Mouse (Mus musculus): ENCODE measurements around the gene Avp. TPM values are rescaled to one million over a fixed set of nuclear protein-coding genes. Genes with fewer than 3 reads are reported as not detected.

Avp gene
- polyA plus RNA-seq (2014; fragmentation: Nextera tagmentation; extraction: Ambion mirVana), result not detected in 2 replicates

DNA sequence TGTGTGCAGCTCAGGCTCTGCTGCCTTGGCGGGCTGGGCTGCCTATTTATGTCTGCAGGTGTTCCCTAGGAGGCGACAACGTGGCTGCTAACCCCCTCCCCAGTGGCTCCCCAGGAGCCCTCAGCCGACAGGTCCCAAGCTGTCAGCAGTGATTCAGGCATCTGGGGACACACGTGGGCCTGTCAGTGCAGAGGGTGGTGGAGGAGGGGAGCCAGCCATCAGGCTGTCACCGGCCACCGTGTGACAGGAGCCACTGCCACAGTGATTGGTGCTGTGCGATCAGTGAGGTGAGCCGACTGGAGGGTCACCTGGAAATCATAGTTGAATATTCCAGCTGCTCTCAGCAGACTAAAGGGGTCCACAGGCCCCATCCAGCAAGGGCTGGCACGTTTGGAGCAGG, at the start of gene Avp:
TSS of gene Avp (minus strand) at position 3 of the 400 bp plus-strand sequence.
- H3K4me1 ChIP-seq (replicated peaks; ENCODE audit: control insufficient read depth, insufficient read depth, low read length), result no peaks in the 10 kb centered on the region; the same call in 1 of the 2 replicates
- no peak within 1 kb of the TSS for H3K9ac ChIP-seq (ENCODE audit: low read depth, low read length)
- peaks cover 57% of the 10 kb centered on the region for H3K27me3 ChIP-seq (replicated peaks; ENCODE audit: control insufficient read depth, insufficient read depth, low read length)
- ATAC-seq (replicated peaks; ENCODE audit: low FRiP score) (no peak), DNase-seq (ENCODE audit: low spot score) (no peak)
- H3K27ac ChIP-seq (ENCODE audit: low read depth, low read length), result no peak within 1 kb of the TSS
- WGBS, result 39% methylated on average over 10 of the region's 10 CpGs
- H3K36me3 ChIP-seq (ENCODE audit: control insufficient read depth, insufficient read depth, low read length), result no peaks in the 10 kb centered on the region
- H3K4me2 ChIP-seq, result no peak within 1 kb of the TSS
- no peaks in the 10 kb centered on the region for H3K9me3 ChIP-seq (ENCODE audit: control insufficient read depth, low read length)
- no peak within 1 kb of the TSS for H3K4me3 ChIP-seq (ENCODE audit: low read depth, low read length)

DNA sequence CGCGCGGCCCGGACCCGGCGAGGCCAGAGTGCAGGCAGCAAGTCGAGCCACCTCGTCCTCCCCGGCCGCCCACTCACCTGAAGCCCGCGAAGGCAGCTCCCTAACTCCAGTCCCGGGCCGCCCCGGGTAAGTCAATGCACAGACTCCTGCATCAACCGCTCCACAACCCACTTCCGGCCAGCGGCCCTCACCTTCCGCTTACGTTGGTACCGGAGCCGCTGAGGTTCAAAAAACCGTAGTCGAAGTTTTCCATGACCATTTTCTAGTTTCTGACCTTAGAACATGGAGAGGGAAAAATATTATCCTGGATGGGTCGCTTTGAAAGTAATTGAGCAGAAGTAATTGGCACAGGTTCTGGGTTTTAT, 47.5 kb upstream of the Avp start, which contains the start of the genes Fastkd5 and Ubox5:
TSS of gene Fastkd5 (minus strand) at position 189 of the 365 bp plus-strand sequence.
TSS of gene Ubox5 (minus strand) at position 200 of the 365 bp plus-strand sequence.
- peak within 1 kb of the TSS; percentile 67 for H3K27ac ChIP-seq (ENCODE audit: low read depth, low read length)

DNA sequence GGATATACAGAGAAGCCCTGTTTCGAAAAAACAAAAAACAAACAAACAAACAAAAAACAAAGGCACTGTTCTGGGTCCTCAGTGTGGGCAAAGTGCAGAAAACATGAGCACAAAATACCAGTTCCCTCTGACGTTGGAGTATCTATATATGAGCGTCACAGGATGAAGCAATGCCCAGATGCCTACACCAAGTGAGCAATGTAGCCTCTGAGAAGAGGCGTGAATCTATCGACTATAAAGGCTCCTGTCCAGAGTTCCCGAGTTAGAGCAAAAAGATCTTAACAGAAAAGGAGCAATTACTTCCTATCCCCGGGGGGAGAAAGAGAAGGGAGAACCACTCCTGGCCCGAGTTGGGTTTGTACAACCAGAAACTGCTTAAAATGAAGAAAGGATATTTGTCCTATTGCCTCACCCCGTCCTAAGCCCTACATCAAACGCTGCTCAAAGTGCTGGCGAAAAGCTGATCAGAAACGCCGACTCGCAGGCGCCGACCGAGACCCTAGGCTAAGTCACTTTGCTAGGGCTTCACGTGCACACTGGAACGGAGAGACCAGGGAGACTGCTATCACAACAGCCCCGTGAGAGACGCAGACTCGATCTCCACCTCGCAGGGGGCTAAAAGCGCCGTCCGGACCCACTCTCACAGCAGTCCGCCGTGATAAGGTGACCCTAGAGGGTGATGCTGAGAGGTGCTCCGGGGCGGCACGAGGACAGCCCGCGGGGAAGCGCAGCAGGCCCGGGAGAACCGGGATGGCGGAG, 46.9 kb upstream of the Avp start:
- Histone ChIP-seq H3K4me2 (peak overlapping the region; percentile 85), H3K4me1 (replicated peaks; ENCODE audit: control insufficient read depth, insufficient read depth, low read length) (peaks cover 4% of the 10 kb centered on the region; the same call in 1 of the 2 replicates), H3K27me3 (replicated peaks; ENCODE audit: control insufficient read depth, insufficient read depth, low read length) (peaks cover 14% of the 10 kb centered on the region), H3K4me3 (ENCODE audit: low read depth, low read length) (peak overlapping the region; percentile 93), H3K9ac (ENCODE audit: low read depth, low read length) (peak overlapping the region; percentile 91), H3K9me3 (ENCODE audit: control insufficient read depth, low read length) (no peaks in the 10 kb centered on the region), H3K36me3 (ENCODE audit: control insufficient read depth, insufficient read depth, low read length) (peaks cover 11% of the 10 kb centered on the region), H3K27ac (ENCODE audit: low read depth, low read length) (peak overlapping the region; percentile 67)
- 1% methylated on average over 37 of the region's 37 CpGs for WGBS
- DNase-seq (ENCODE audit: low spot score) (peak; percentile 53), ATAC-seq (replicated peaks; ENCODE audit: low FRiP score) (peak; percentile 75)

More for the DNA sequence above, 47.5 kb upstream of the Avp start, which contains the start of the genes Fastkd5 and Ubox5:
- WGBS, result under 1% methylated on average over 25 of the region's 25 CpGs
- DNase-seq (ENCODE audit: low spot score) (peak; percentile 84), ATAC-seq (replicated peaks; ENCODE audit: low FRiP score) (peak; percentile 83)
- peak within 1 kb of the TSS; percentile 85 for H3K4me2 ChIP-seq
- H3K9ac ChIP-seq (ENCODE audit: low read depth, low read length), result peak within 1 kb of the TSS; percentile 91
- peaks cover 8% of the 10 kb centered on the region for H3K4me1 ChIP-seq (replicated peaks; ENCODE audit: control insufficient read depth, insufficient read depth, low read length)
- H3K27me3 ChIP-seq (replicated peaks; ENCODE audit: control insufficient read depth, insufficient read depth, low read length), result peaks cover 20% of the 10 kb centered on the region
- H3K9me3 ChIP-seq (ENCODE audit: control insufficient read depth, low read length), result no peaks in the 10 kb centered on the region
- H3K4me3 ChIP-seq (ENCODE audit: low read depth, low read length), result peak within 1 kb of the TSS; percentile 93
- H3K36me3 ChIP-seq (ENCODE audit: control insufficient read depth, insufficient read depth, low read length), result peaks cover 11% of the 10 kb centered on the region

DNA sequence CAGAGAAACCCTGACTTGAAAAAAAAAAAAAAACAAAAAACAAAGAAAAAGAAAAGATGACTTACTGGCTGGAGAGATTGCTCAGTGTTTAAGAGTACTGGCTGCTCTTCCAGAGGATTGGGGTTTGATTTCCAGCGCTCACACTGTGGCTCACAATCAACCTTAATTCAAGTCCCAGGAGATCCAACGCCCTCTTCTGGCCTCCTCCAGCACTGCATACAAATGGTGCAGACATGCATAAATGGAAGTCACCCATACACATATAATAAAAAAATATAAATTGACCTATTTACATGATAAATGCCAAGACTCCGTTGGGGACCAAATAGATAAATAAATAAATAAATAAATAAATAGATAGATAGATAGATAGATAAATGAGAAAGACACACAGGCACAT, 46.1 kb upstream of the Avp start:
- Histone ChIP-seq H3K4me2 (peak overlapping the region; percentile 85), H3K9me3 (ENCODE audit: control insufficient read depth, low read length) (no peaks in the 10 kb centered on the region), H3K36me3 (ENCODE audit: control insufficient read depth, insufficient read depth, low read length) (peaks cover 11% of the 10 kb centered on the region), H3K27ac (ENCODE audit: low read depth, low read length) (no peak overlapping the region), H3K27me3 (replicated peaks; ENCODE audit: control insufficient read depth, insufficient read depth, low read length) (peaks cover 6% of the 10 kb centered on the region), H3K9ac (ENCODE audit: low read depth, low read length) (no peak overlapping the region), H3K4me3 (ENCODE audit: low read depth, low read length) (peak overlapping the region; percentile 93), H3K4me1 (replicated peaks; ENCODE audit: control insufficient read depth, insufficient read depth, low read length) (peaks cover 4% of the 10 kb centered on the region; the same call in 1 of the 2 replicates)
- WGBS, result 54% methylated on average over 3 of the region's 3 CpGs
- ATAC-seq (replicated peaks; ENCODE audit: low FRiP score) (no peak), DNase-seq (ENCODE audit: low spot score) (no peak)

DNA sequence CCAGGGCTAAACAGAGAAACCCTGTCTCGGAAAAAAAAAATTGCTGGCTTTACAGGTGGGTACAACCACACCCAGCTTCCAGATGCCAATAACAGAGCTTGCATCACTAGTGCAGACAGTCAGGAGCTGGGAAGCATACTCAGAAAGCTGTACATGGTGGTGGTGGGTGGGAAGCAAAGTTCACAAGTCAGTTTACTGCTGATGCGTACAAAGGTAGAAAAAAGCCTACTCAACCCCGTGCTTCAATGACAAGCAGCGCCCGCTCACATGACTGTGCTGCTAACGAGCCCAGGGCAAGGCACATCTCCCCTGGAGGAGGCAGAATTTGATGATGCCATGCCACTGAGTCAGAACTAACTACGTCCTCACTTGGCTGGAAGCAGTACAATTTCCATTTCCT, 36.6 kb upstream of the Avp start:
- 96% methylated on average over 7 of the region's 7 CpGs for WGBS
- Histone ChIP-seq H3K4me3 (ENCODE audit: low read depth, low read length) (no peak overlapping the region), H3K27me3 (replicated peaks; ENCODE audit: control insufficient read depth, insufficient read depth, low read length) (no peaks in the 10 kb centered on the region), H3K9ac (ENCODE audit: low read depth, low read length) (no peak overlapping the region), H3K9me3 (ENCODE audit: control insufficient read depth, low read length) (no peaks in the 10 kb centered on the region), H3K36me3 (ENCODE audit: control insufficient read depth, insufficient read depth, low read length) (peaks cover 24% of the 10 kb centered on the region; the same call in 1 of the 2 replicates), H3K4me1 (replicated peaks; ENCODE audit: control insufficient read depth, insufficient read depth, low read length) (no peaks in the 10 kb centered on the region), H3K4me2 (no peak overlapping the region), H3K27ac (ENCODE audit: low read depth, low read length) (no peak overlapping the region)
- DNase-seq (ENCODE audit: low spot score) (no peak), ATAC-seq (replicated peaks; ENCODE audit: low FRiP score) (no peak)

DNA sequence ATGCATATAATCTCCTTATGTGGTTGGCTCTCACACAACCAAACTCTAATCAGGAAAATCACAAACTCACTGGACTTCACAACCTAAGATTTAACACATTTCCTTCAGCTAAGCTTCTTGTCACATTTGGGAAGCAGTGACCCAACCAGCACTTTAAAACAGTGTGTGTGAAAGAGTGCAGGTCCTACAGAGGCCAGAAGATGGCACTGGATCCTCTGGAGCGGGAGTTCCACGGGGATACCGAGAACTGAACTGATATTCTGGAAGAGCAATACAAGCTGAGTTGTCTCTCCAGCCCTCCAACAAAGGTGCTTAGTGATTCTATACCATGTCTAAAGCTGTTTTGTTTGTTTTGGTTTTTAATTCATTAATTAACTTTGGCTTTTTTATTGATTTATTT, 30.7 kb upstream of the Avp start:
- Histone ChIP-seq H3K36me3 (ENCODE audit: control insufficient read depth, insufficient read depth, low read length) (peaks cover 19% of the 10 kb centered on the region; the same call in 1 of the 2 replicates), H3K4me3 (ENCODE audit: low read depth, low read length) (no peak overlapping the region), H3K4me1 (replicated peaks; ENCODE audit: control insufficient read depth, insufficient read depth, low read length) (no peaks in the 10 kb centered on the region), H3K9me3 (ENCODE audit: control insufficient read depth, low read length) (no peaks in the 10 kb centered on the region), H3K27ac (ENCODE audit: low read depth, low read length) (no peak overlapping the region), H3K27me3 (replicated peaks; ENCODE audit: control insufficient read depth, insufficient read depth, low read length) (no peaks in the 10 kb centered on the region), H3K9ac (ENCODE audit: low read depth, low read length) (no peak overlapping the region), H3K4me2 (no peak overlapping the region)
- no peak for DNase-seq (ENCODE audit: low spot score)
- ATAC-seq (replicated peaks; ENCODE audit: low FRiP score), result no peak
- 67% methylated on average over 3 of the region's 3 CpGs for WGBS

DNA sequence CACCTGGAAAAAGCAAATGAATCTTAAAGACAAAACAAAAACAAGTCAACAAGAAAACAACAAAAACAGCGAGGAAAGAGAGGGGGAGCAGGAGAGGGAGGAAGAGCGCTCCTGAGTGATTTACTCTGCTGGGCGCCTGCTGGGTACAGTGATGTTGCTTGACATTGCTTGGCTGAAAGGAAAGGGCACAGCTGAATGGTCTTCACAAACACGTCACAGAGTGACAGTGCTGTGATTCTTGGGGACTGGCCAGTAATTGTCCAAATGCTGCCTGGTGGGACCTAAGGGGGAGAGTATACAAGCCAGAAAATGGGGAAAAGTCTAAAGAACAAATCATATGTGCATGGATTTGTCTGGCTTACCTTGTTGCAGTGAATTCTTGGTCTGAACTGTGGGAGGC, 19.8 kb upstream of the Avp start:
- Histone ChIP-seq H3K9me3 (ENCODE audit: control insufficient read depth, low read length) (no peaks in the 10 kb centered on the region), H3K27me3 (replicated peaks; ENCODE audit: control insufficient read depth, insufficient read depth, low read length) (no peaks in the 10 kb centered on the region), H3K4me1 (replicated peaks; ENCODE audit: control insufficient read depth, insufficient read depth, low read length) (no peaks in the 10 kb centered on the region; the same call in none of the 2 replicates), H3K36me3 (ENCODE audit: control insufficient read depth, insufficient read depth, low read length) (peaks cover 28% of the 10 kb centered on the region), H3K9ac (ENCODE audit: low read depth, low read length) (no peak overlapping the region), H3K4me3 (ENCODE audit: low read depth, low read length) (no peak overlapping the region), H3K4me2 (no peak overlapping the region), H3K27ac (ENCODE audit: low read depth, low read length) (no peak overlapping the region)
- no peak for ATAC-seq (replicated peaks; ENCODE audit: low FRiP score)
- WGBS, result 85% methylated on average over 4 of the region's 4 CpGs
- DNase-seq (ENCODE audit: low spot score), result no peak

DNA sequence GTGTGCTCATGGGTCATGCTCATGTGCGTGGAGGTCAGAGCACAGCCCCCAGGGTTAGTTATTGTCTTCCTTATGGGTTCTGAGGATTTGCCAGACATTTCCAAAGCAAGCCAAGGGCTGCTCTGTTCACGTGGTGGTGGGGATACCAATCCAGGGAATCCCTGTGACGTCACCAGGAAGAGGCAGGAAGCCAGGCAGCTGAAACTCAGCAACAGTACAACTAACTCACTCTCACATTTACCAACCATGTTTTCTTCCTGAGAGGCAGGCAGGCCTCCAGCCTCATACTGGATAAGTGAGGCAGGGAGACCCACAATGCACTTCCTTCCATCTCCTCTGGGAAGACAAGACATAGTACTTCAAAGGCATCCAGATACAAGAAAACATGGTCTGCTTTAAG, 16.0 kb upstream of the Avp start:
- peaks cover 27% of the 10 kb centered on the region for H3K36me3 ChIP-seq (ENCODE audit: control insufficient read depth, insufficient read depth, low read length)
- no peaks in the 10 kb centered on the region for H3K9me3 ChIP-seq (ENCODE audit: control insufficient read depth, low read length)
- DNase-seq (ENCODE audit: low spot score) (no peak), ATAC-seq (replicated peaks; ENCODE audit: low FRiP score) (no peak)
- H3K27me3 ChIP-seq (replicated peaks; ENCODE audit: control insufficient read depth, insufficient read depth, low read length), result no peaks in the 10 kb centered on the region
- peaks cover 6% of the 10 kb centered on the region for H3K4me1 ChIP-seq (replicated peaks; ENCODE audit: control insufficient read depth, insufficient read depth, low read length)
- H3K4me3 ChIP-seq (ENCODE audit: low read depth, low read length), result no peak overlapping the region
- no peak overlapping the region for H3K27ac ChIP-seq (ENCODE audit: low read depth, low read length)
- no peak overlapping the region for H3K4me2 ChIP-seq
- WGBS, result 57% methylated on average over 3 of the region's 3 CpGs
- H3K9ac ChIP-seq (ENCODE audit: low read depth, low read length), result no peak overlapping the region

DNA sequence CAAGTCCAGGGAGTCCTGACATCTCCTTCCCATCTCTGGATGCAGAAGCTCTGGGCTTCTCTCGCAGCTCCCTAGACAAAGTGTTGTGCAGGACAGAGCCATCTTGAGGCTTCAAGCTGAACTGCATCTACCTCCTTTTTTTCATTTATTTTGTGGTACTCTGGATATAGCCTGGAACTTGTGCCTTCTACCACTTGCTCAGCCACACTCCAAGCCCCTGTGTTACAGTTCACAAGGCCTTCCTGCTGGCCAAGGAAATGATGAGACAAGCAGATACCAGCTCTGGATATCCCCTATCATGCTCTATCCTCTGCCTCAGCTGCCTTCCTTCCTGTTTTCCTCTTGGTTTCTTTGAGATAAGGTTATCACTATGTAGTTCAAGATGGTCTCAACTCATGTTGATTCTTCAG, 15.3 kb upstream of the Avp start:
- peaks cover 23% of the 10 kb centered on the region; the same call in 1 of the 2 replicates for H3K36me3 ChIP-seq (ENCODE audit: control insufficient read depth, insufficient read depth, low read length)

More for the DNA sequence above, 15.3 kb upstream of the Avp start:
- Histone ChIP-seq H3K27ac (ENCODE audit: low read depth, low read length) (no peak overlapping the region), H3K4me2 (no peak overlapping the region), H3K4me1 (replicated peaks; ENCODE audit: control insufficient read depth, insufficient read depth, low read length) (peaks cover 6% of the 10 kb centered on the region), H3K4me3 (ENCODE audit: low read depth, low read length) (no peak overlapping the region), H3K27me3 (replicated peaks; ENCODE audit: control insufficient read depth, insufficient read depth, low read length) (no peaks in the 10 kb centered on the region), H3K9me3 (ENCODE audit: control insufficient read depth, low read length) (no peaks in the 10 kb centered on the region), H3K9ac (ENCODE audit: low read depth, low read length) (no peak overlapping the region)
- DNase-seq (ENCODE audit: low spot score), result no peak
- 20% methylated on average over 1 of the region's 1 CpGs for WGBS
- peak; percentile 57 for ATAC-seq (replicated peaks; ENCODE audit: low FRiP score)
